Mouse (Mus musculus) liver, embryonic 11.5 days (tissue): ENCODE measurements around the gene Nectin4. TPM values are rescaled to one million over a fixed set of nuclear protein-coding genes. Genes with fewer than 3 reads are reported as not detected.
A peak's percentile ranks its signal among the peaks of the same experiment; 100 is the strongest.

Source experiments
- ATAC-seq: fragments of 200-750 bp; cut with Nextera tagmentation; replicated peaks from 2 replicates; pipeline ENCODE4 v1.8.0; 2017; ENCODE audit warnings: moderate number of reproducible peaks, mild to moderate bottlenecking, moderate TSS enrichment, moderate library complexity; ENCODE audit not compliant: low FRiP score
- DNase-seq: peaks from one replicate; pipeline ENCODE4 v3.0.0-alpha.2; 2017; ENCODE audit warnings: low spot score
- H3K27ac ChIP-seq: fragments of 300-500 bp; sonication (generic); 2 replicates; pipeline ENCODE4 v1.5.1; 2014; ENCODE audit warnings: mild to moderate bottlenecking, low read depth, low read length, control low read depth
- H3K27me3 ChIP-seq: fragments of 300-500 bp; sonication (generic); replicated peaks from 2 replicates; pipeline ENCODE4 v1.6.1; 2014; ENCODE audit warnings: low read length, mixed read lengths; ENCODE audit not compliant: control insufficient read depth, insufficient read depth
- H3K36me3 ChIP-seq: fragments of 300-500 bp; sonication (generic); 2 replicates; pipeline ENCODE4 v1.6.1; 2014; ENCODE audit warnings: mild to moderate bottlenecking, low read length, moderate library complexity, mixed read lengths; ENCODE audit not compliant: control insufficient read depth, insufficient read depth
- H3K4me1 ChIP-seq: fragments of 300-500 bp; sonication (generic); replicated peaks from 2 replicates; pipeline ENCODE4 v1.6.1; 2014; ENCODE audit warnings: low read length, mixed read lengths; ENCODE audit not compliant: control insufficient read depth, insufficient read depth
- H3K4me2 ChIP-seq: fragments of 300-500 bp; sonication (generic); 2 replicates; pipeline ENCODE4 v1.6.1; 2014; ENCODE audit warnings: mild to moderate bottlenecking, control low read depth, moderate library complexity
- H3K4me3 ChIP-seq: fragments of 300-500 bp; sonication (generic); 2 replicates; pipeline ENCODE4 v1.5.1; 2014; ENCODE audit warnings: low read depth, low read length, control low read depth
- H3K9ac ChIP-seq: fragments of 300-500 bp; sonication (generic); 2 replicates; pipeline ENCODE4 v1.6.1; 2014; ENCODE audit warnings: low read depth, low read length, control low read depth
- H3K9me3 ChIP-seq: fragments of 300-500 bp; sonication (generic); 2 replicates; pipeline ENCODE4 v1.6.1; 2016; ENCODE audit warnings: low read length, inconsistent platforms, mixed read lengths; ENCODE audit not compliant: control insufficient read depth
- WGBS: fragments of 180-500 bp; shearing (Covaris S2); extraction: QIAGEN DNeasy Blood & Tissue Kit; methylation state at CpG from one replicate; pipeline ENCODE4 v1.1.7; 2014; 5-methylcytosine and 5-hydroxymethylcytosine counted together
- polyA plus RNA-seq: library from polyadenylated mRNA; unstranded; fragments of >200 nt; fragmentation: Nextera tagmentation; extraction: Ambion mirVana; gene quantifications from 2 replicates; pipeline ENCODE4 v1.2.1, GENCODE M21; 2014

Nectin4 gene
- polyA plus RNA-seq, 1 experiment from 2014 or later, result 0.53 TPM

DNA sequence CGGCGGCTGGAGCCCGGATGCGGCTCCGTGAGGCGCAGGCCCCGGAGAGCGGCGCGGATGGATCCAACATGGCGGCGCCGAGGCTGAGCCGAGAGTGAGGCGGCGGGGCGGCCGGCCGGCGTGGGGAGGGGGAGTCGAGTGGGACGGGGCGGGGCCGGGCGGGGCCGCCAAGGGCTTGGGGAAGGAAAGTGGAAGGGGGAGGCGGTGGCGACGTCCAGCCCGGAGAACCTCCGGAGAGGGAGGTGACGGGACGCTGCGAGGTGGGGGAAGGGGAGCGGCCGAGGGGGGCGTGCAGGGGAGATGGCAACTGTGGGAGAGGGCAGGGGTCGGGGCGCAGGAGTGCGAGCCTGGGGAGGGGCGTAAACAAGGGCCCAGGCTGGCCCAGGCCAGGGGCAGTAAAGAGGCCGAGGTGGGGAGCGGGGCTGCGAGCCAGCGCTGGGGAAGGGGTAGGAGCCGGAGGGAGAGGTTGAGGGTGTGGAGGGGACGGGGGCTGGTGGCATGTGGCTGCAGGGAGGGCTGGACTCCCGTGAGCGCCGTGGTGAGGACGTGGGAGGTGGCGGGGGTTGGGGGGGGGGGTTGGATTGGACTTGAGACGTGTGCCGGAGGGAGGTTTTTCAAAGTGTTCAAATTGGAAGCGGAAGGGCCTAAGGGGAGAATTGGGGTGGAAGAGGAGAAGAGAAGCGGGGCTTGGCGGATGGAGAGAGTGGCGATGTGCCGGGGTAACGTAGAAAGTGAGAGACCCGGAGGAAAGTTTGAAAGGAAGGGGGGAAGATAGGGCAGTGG is 40.3 kb upstream of the Nectin4 start:
- Histone ChIP-seq H3K4me3 (peak overlapping the region; percentile 94), H3K4me1 (peaks cover 13% of the 10 kb centered on the region)

GRCm38 (mm10) chr1:171330216-171330560 is 39.7 kb upstream of the Nectin4 start:
- ATAC-seq, result no peak
- peak overlapping the region; percentile 94 for H3K4me3 ChIP-seq
- no peaks in the 10 kb centered on the region for H3K36me3 ChIP-seq
- under 1% methylated on average over 4 of the region's 4 CpGs for WGBS
- H3K4me1 ChIP-seq, result peaks cover 13% of the 10 kb centered on the region
- H3K9ac ChIP-seq, result peak overlapping the region; percentile 97
- no peak for DNase-seq
- H3K4me2 ChIP-seq, result peak overlapping the region; percentile 74
- H3K9me3 ChIP-seq, result no peaks in the 10 kb centered on the region
- H3K27ac ChIP-seq, result peak overlapping the region; percentile 98
- no peaks in the 10 kb centered on the region for H3K27me3 ChIP-seq

More for the DNA sequence above, 40.3 kb upstream of the Nectin4 start:
- Histone ChIP-seq H3K9ac (peak overlapping the region; percentile 97), H3K36me3 (peaks cover 4% of the 10 kb centered on the region; the same call in 1 of the 2 replicates), H3K9me3 (no peaks in the 10 kb centered on the region), H3K27me3 (no peaks in the 10 kb centered on the region), H3K4me2 (peak overlapping the region; percentile 74), H3K27ac (peak overlapping the region; percentile 98)
- DNase-seq, result peak; percentile 93
- peak; percentile 77 for ATAC-seq
- WGBS, result 2% methylated on average over 57 of the region's 61 CpGs

GRCm38 (mm10) chr1:171342262-171343207 is 27.4 kb upstream of the Nectin4 start:
- ATAC-seq, result no peak
- WGBS, result 96% methylated on average over 16 of the region's 16 CpGs
- DNase-seq, result no peak
- no peak overlapping the region for H3K27ac ChIP-seq
- no peak overlapping the region for H3K4me2 ChIP-seq
- peaks cover 34% of the 10 kb centered on the region for H3K36me3 ChIP-seq
- no peaks in the 10 kb centered on the region for H3K27me3 ChIP-seq
- no peak overlapping the region for H3K4me3 ChIP-seq
- peaks cover 8% of the 10 kb centered on the region for H3K4me1 ChIP-seq
- no peak overlapping the region for H3K9ac ChIP-seq
- H3K9me3 ChIP-seq, result no peaks in the 10 kb centered on the region

GRCm38 (mm10) chr1:171343922-171344677 is 25.8 kb upstream of the Nectin4 start:
- ATAC-seq, result peak; percentile 12; the same call in 1 of the 2 replicates

DNA sequence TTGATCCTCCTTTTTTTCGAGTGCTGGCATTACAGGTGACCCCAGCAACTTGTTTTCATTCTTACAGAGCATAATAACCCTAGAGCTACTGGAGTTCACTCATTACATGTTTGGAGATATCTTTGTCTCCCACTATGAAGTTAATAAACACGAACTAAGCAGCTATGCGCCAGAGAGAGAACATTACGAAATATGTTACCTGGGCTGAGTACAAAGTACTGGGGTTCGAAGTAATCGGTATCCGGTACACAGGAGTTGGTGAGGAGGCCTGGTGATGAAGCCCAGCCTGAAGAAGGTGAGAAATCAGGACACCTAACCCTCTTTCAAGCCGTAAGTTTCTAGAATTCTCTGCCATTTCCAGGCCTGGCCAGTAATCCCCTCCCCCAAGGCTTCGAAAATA is 25.2 kb upstream of the Nectin4 start:
- ATAC-seq (0 out of 2 replicates have a peak, but pooled peaks have one; percentile 1), DNase-seq (no peak)
- H3K4me2 ChIP-seq, result peak overlapping the region; percentile 81
- peak overlapping the region; percentile 91 for H3K9ac ChIP-seq
- no peaks in the 10 kb centered on the region for H3K9me3 ChIP-seq
- no peaks in the 10 kb centered on the region for H3K27me3 ChIP-seq
- peaks cover 8% of the 10 kb centered on the region for H3K4me1 ChIP-seq
- H3K36me3 ChIP-seq, result peaks cover 21% of the 10 kb centered on the region
- WGBS, result 72% methylated on average over 9 of the region's 9 CpGs
- H3K27ac ChIP-seq, result no peak overlapping the region
- peak overlapping the region; percentile 95 for H3K4me3 ChIP-seq

More at GRCm38 (mm10) chr1:171343922-171344677, 25.8 kb upstream of the Nectin4 start:
- H3K9me3 ChIP-seq, result no peaks in the 10 kb centered on the region
- 80% methylated on average over 9 of the region's 9 CpGs for WGBS
- H3K27me3 ChIP-seq, result no peaks in the 10 kb centered on the region
- DNase-seq, result no peak
- H3K9ac ChIP-seq, result no peak overlapping the region
- peaks cover 23% of the 10 kb centered on the region for H3K36me3 ChIP-seq
- H3K4me2 ChIP-seq, result peak overlapping the region; percentile 81
- peak overlapping the region; percentile 95 for H3K4me3 ChIP-seq
- H3K4me1 ChIP-seq, result peaks cover 8% of the 10 kb centered on the region
- no peak overlapping the region for H3K27ac ChIP-seq

- DNase-seq (peak; percentile 96), ATAC-seq (peak; percentile 89)
- peak within 1 kb of the TSS; percentile 81 for H3K27ac ChIP-seq
- peaks cover 8% of the 10 kb centered on the region for H3K4me1 ChIP-seq
- H3K27me3 ChIP-seq, result no peaks in the 10 kb centered on the region
- 1% methylated on average over 53 of the region's 53 CpGs for WGBS
- H3K9me3 ChIP-seq, result no peaks in the 10 kb centered on the region
- H3K4me2 ChIP-seq, result peak within 1 kb of the TSS; percentile 81
- H3K9ac ChIP-seq, result peak within 1 kb of the TSS; percentile 91
- peak within 1 kb of the TSS; percentile 95 for H3K4me3 ChIP-seq
- peaks cover 15% of the 10 kb centered on the region for H3K36me3 ChIP-seq
These were observed 24.4 kb upstream of the Nectin4 start, which contains the start of the genes Nit1 and Pfdn2 for GRCm38 (mm10) chr1:171345225-171346094. Gene Nit1 (minus strand): TSS chr1:171345646. Gene Pfdn2 (plus strand): TSS chr1:171345670.

DNA sequence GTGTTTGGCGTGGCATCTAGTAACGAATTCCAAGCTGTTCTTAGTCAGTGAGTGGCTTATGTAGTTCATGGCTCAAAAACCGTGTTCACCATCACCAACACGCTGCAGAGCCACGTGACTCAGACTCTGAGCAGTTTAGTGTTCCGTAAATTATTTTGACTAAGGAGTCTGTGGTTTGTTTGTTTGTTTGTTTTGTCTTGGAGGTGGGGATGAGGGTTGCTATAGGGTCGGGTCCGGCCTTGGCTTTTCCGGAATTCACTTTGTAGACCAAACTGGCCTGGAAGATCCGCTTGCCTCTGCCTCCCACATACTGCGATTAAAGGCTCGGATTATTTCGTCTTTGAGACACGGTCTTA is 23.8 kb upstream of the Nectin4 start:
- no peak overlapping the region for H3K27ac ChIP-seq
- no peaks in the 10 kb centered on the region for H3K27me3 ChIP-seq
- DNase-seq (peak; percentile 38), ATAC-seq (peak; percentile 40)
- peaks cover 15% of the 10 kb centered on the region for H3K36me3 ChIP-seq
- peaks cover 8% of the 10 kb centered on the region for H3K4me1 ChIP-seq
- H3K9ac ChIP-seq, result peak overlapping the region; percentile 91
- under 1% methylated on average over 14 of the region's 14 CpGs for WGBS
- no peaks in the 10 kb centered on the region for H3K9me3 ChIP-seq
- H3K4me2 ChIP-seq, result peak overlapping the region; percentile 81
- H3K4me3 ChIP-seq, result peak overlapping the region; percentile 95
